Mouse (Mus musculus): ENCODE measurements around the gene Pou2f2. TPM values are rescaled to one million over a fixed set of nuclear protein-coding genes. Genes with fewer than 3 reads are reported as not detected.

Pou2f2 gene
- total and polyA plus RNA-seq, 3 experiments = 8.9 to 102 (median 46.1) TPM

- Histone ChIP-seq H3K9me3 (replicated peaks; ENCODE audit: low read length) (no peaks in the 10 kb centered on the region), H3K4me1 (ENCODE audit: control insufficient read depth in 1 of 2, insufficient read depth in 2 of 2) (peaks cover 28 to 66% of the 10 kb centered on the region in 2 experiments), H3K4me3 (replicated peaks in 1 of 3; ENCODE audit: low read depth in 2 of 3, low read length in 2 of 3, poor library complexity in 1 of 3) (peak overlapping the region in 1 of 3 experiments; percentile 5), H3K79me2 (replicated peaks; ENCODE audit: control insufficient read depth, extremely low read depth, insufficient read depth, poor library complexity, severe bottlenecking) (peaks cover 91% of the 10 kb centered on the region), H3K36me3 (replicated peaks in 1 of 2; ENCODE audit: control insufficient read depth in 1 of 2, insufficient read depth in 1 of 2, low read length in 1 of 2) (peaks cover 21 to 70% of the 10 kb centered on the region in 2 experiments), H3K27ac (ENCODE audit: insufficient read depth, low read depth) (peak overlapping the region; percentile 84), H3K4me2 (ENCODE audit: insufficient read depth, low read depth, poor library complexity, severe bottlenecking) (0 out of 2 replicates have a peak overlapping the region, but pooled peaks have one; percentile 12), H3K9ac (ENCODE audit: insufficient read depth, low read depth) (peak overlapping the region; percentile 23; the same call in 1 of the 2 replicates), H3K27me3 (replicated peaks) (no peaks in the 10 kb centered on the region)
- TF ChIP-seq RAD21 (IDR thresholded peaks at IDR 0.05; ENCODE audit: low read depth, low read length) (no peak), JUN (IDR thresholded peaks at IDR 0.05; ENCODE audit: insufficient read depth, low read depth, low read length) (no peak), ELF1 (IDR thresholded peaks at IDR 0.05; ENCODE audit: low read depth, low read length) (no peak), NRF1 (IDR thresholded peaks at IDR 0.05; ENCODE audit: low read depth, low read length) (no peak), MAX (IDR thresholded peaks at IDR 0.05; ENCODE audit: low read length) (0 out of 2 replicates have a peak, but pooled peaks have one; percentile 18), TBP (conservative IDR thresholded peaks at IDR 0.05; ENCODE audit: low read depth, low read length) (no peak), KAT2A (IDR thresholded peaks at IDR 0.05; ENCODE audit: insufficient replicate concordance, low read length) (no peak), HCFC1 (IDR thresholded peaks at IDR 0.05; ENCODE audit: low read depth, low read length) (no peak), ZKSCAN1 (IDR thresholded peaks at IDR 0.05; ENCODE audit: borderline replicate concordance, low read depth, low read length) (no peak), USF1 (IDR thresholded peaks at IDR 0.05; ENCODE audit: low read depth, low read length) (0 out of 2 replicates have a peak, but pooled peaks have one; percentile 24), EP300 (IDR thresholded peaks at IDR 0.05; ENCODE audit: low read length) (no peak; the same call in 1 of the 2 replicates), ETS1 (conservative IDR thresholded peaks at IDR 0.05; ENCODE audit: low read depth, low read length) (peak; percentile 39), GABPA (IDR thresholded peaks at IDR 0.05; ENCODE audit: insufficient replicate concordance, low read depth, low read length) (no peak), ZC3H11A (IDR thresholded peaks at IDR 0.05; ENCODE audit: low read depth, low read length) (no peak), E2F4 (IDR thresholded peaks at IDR 0.05; ENCODE audit: insufficient replicate concordance, low read depth, low read length) (no peak), IRF4 (IDR thresholded peaks at IDR 0.05; ENCODE audit: low read depth, low read length) (peak; percentile 41), SIN3A (IDR thresholded peaks at IDR 0.05; ENCODE audit: low read length) (0 out of 2 replicates have a peak, but pooled peaks have one; percentile 34), UBTF (IDR thresholded peaks at IDR 0.05; ENCODE audit: low read depth, low read length) (no peak), CHD1 (IDR thresholded peaks at IDR 0.05; ENCODE audit: low read depth, low read length) (no peak), PAX5 (IDR thresholded peaks at IDR 0.05; ENCODE audit: low read length) (no peak), MAZ (IDR thresholded peaks at IDR 0.05; ENCODE audit: low read depth, low read length) (0 out of 2 replicates have a peak, but pooled peaks have one; percentile 44), TCF12 (IDR thresholded peaks at IDR 0.05; ENCODE audit: low read depth, low read length) (peak; percentile 85), ZNF384 (IDR thresholded peaks at IDR 0.05; ENCODE audit: low read depth, low read length) (no peak), MEF2A (IDR thresholded peaks at IDR 0.05; ENCODE audit: borderline replicate concordance, low read depth, low read length) (no peak; the same call in 1 of the 2 replicates), BHLHE40 (IDR thresholded peaks at IDR 0.05; ENCODE audit: low read depth, low read length) (peak; percentile 75), NELFE (IDR thresholded peaks at IDR 0.05; ENCODE audit: low read depth, low read length) (no peak), POLR2A (IDR thresholded peaks at IDR 0.05; ENCODE audit: low read depth, low read length) (no peak; the same call in 1 of the 2 replicates), USF2 (conservative IDR thresholded peaks at IDR 0.05; ENCODE audit: low read depth, low read length) (no peak), CTCF (conservative IDR thresholded peaks at IDR 0.05 in 1 of 2, IDR thresholded peaks at IDR 0.05 in 1 of 2; ENCODE audit: low read depth in 2 of 2, low read length in 2 of 2) (no peak), MAFK (IDR thresholded peaks at IDR 0.05; ENCODE audit: insufficient replicate concordance, low read length) (no peak), SMC3 (IDR thresholded peaks at IDR 0.05; ENCODE audit: low read depth, low read length) (no peak), MXI1 (IDR thresholded peaks at IDR 0.05; ENCODE audit: low read depth, low read length) (peak; percentile 43), CHD2 (IDR thresholded peaks at IDR 0.05; ENCODE audit: low read length) (no peak), POLR2AphosphoS2 (IDR thresholded peaks at IDR 0.05; ENCODE audit: low read depth, low read length) (no peak), JUND (conservative IDR thresholded peaks at IDR 0.05; ENCODE audit: low read depth, low read length) (no peak), RCOR1 (conservative IDR thresholded peaks at IDR 0.05; ENCODE audit: low read depth, low read length) (no peak), MYC (IDR thresholded peaks at IDR 0.05; ENCODE audit: low read depth, low read length) (peak; percentile 56; the same call in 1 of the 2 replicates), ZMIZ1 (IDR thresholded peaks at IDR 0.05; ENCODE audit: low read depth, low read length) (no peak)
- in situ Hi-C loops (cut with MboI; ENCODE audit: low pct_ligation_motif_present, low pct_unique_long_range_greater_than_20kb, low sequenced_read_pairs) (no loop called here), dilution Hi-C loops (cut with MboI; ENCODE audit: extremely low pct_ligation_motif_present, extremely low pct_unique_long_range_greater_than_20kb, low sequenced_read_pairs) (no loop called here)
- DNase-seq (ENCODE audit: extremely low read depth) = no peak
Observed at GRCm38 (mm10) chr7:25125716-25126281, 53.7 kb downstream of the Pou2f2 start.
